Mouse (Mus musculus) cerebellum, postnatal 4 days (tissue): Measurements from ENCODE around the gene Trib3.
A peak's percentile ranks its signal among the peaks of the same experiment; 100 is the strongest.
"Not testable (repeated sequence)": the region's sequence is repeated elsewhere in the genome, so short reads cannot be mapped to it uniquely, and the experiment has no call there.

Experiments used
- DNase-seq, 2 experiments: peaks; one replicate each; pipeline ENCODE4 v3.0.0; 2022; ENCODE audit warnings: low spot score in 2 of 2, mixed read lengths in 1 of 2

Trib3 gene

GRCm38 (mm10) chr2:152343329-152344213, at the start of gene Trib3:
Gene Trib3 (minus strand): TSS chr2:152344032.
- peak; percentile 53 to 80 for DNase-seq

- no peak for DNase-seq
Measured at GRCm38 (mm10) chr2:152393225-152394017, 49.6 kb upstream of the Trib3 start.

- peak in 1 of 2 experiments; percentile 37 for DNase-seq
Measured at GRCm38 (mm10) chr2:152392786-152393185, 49.0 kb upstream of the Trib3 start.

GRCm38 (mm10) chr2:152384191-152384590, 40.4 kb upstream of the Trib3 start:
- no peak for DNase-seq

- DNase-seq, result peak in 1 of 2 experiments; percentile 38
Measured at GRCm38 (mm10) chr2:152376345-152376741, 32.5 kb upstream of the Trib3 start, which contains the start of gene Nrsn2. Gene Nrsn2 (minus strand): TSS chr2:152376638.

GRCm38 (mm10) chr2:152375652-152376344, 32.0 kb upstream of the Trib3 start:
- peak in 1 of 2 experiments; percentile 60 for DNase-seq

- no peak for DNase-seq
Measured at GRCm38 (mm10) chr2:152373547-152373946, 29.7 kb upstream of the Trib3 start.

GRCm38 (mm10) chr2:152372661-152373060, 28.8 kb upstream of the Trib3 start:
- no peak for DNase-seq

GRCm38 (mm10) chr2:152372104-152372503, 28.3 kb upstream of the Trib3 start:
- DNase-seq, result no peak

GRCm38 (mm10) chr2:152368532-152369140, 24.8 kb upstream of the Trib3 start:
- peak in 1 of 2 experiments; percentile 59 for DNase-seq

GRCm38 (mm10) chr2:152367917-152368316, 24.1 kb upstream of the Trib3 start:
- DNase-seq, result no peak

- DNase-seq, result peak; percentile 69 to 71
Measured at GRCm38 (mm10) chr2:152363245-152364147, 19.7 kb upstream of the Trib3 start.

- no peak for DNase-seq
Measured at GRCm38 (mm10) chr2:152361193-152361592, 17.4 kb upstream of the Trib3 start.

GRCm38 (mm10) chr2:152360271-152360775, 16.5 kb upstream of the Trib3 start:
- no peak for DNase-seq

GRCm38 (mm10) chr2:152359616-152360015, 15.8 kb upstream of the Trib3 start:
- DNase-seq, result no peak

- DNase-seq, result not testable (repeated sequence)
Measured at GRCm38 (mm10) chr2:152358977-152359376, 15.1 kb upstream of the Trib3 start.

- DNase-seq, result no peak
Measured at GRCm38 (mm10) chr2:152357254-152357653, 13.4 kb upstream of the Trib3 start.

GRCm38 (mm10) chr2:152349842-152350540, 6.2 kb upstream of the Trib3 start:
- no peak for DNase-seq

GRCm38 (mm10) chr2:152349205-152349604, 5.4 kb upstream of the Trib3 start:
- DNase-seq, result no peak
